Mouse (Mus musculus) heart, embryonic 14.5 days (tissue): ENCODE data around the gene Gm49711. TPM values are rescaled to one million over a fixed set of nuclear protein-coding genes. Genes with fewer than 3 reads are reported as not detected.
"Not testable (repeated sequence)": the region's sequence is repeated elsewhere in the genome, so short reads cannot be mapped to it uniquely, and the experiment has no call there.

Experiments
- ATAC-seq: fragments of 200-750 bp; cut with Nextera tagmentation; 2 replicates; pipeline ENCODE4 v1.8.0; 2017; ENCODE audit warnings: low read depth, moderate TSS enrichment; ENCODE audit not compliant: insufficient number of reproducible peaks, insufficient read depth, low FRiP score
- H3K27ac ChIP-seq, 2 experiments: fragments of 200-500 bp in 1 of 2; fragments of 300-500 bp in 1 of 2; sonication (generic) in 1 of 2; replicated peaks in 1 of 2; 2 replicates each; pipeline ENCODE4 v1.5.1; 2012 to 2014; ENCODE audit warnings: low read depth in 2 of 2, low read length in 2 of 2, control low read depth in 1 of 2, mild to moderate bottlenecking in 1 of 2, mixed read lengths in 1 of 2; ENCODE audit not compliant: control insufficient read depth in 1 of 2, insufficient read depth in 1 of 2
- H3K27me3 ChIP-seq: fragments of 300-500 bp; sonication (generic); 2 replicates; pipeline ENCODE4 v1.6.1; 2014; ENCODE audit warnings: mild to moderate bottlenecking, low read length, control low read depth; ENCODE audit not compliant: control insufficient read depth, insufficient read depth
- H3K36me3 ChIP-seq: fragments of 300-500 bp; sonication (generic); 2 replicates; pipeline ENCODE4 v1.6.1; 2014; ENCODE audit warnings: mild to moderate bottlenecking, control low read depth, low read length, mixed read lengths; ENCODE audit not compliant: control insufficient read depth, insufficient read depth
- H3K4me1 ChIP-seq, 2 experiments: fragments of 200-500 bp in 1 of 2; fragments of 300-500 bp in 1 of 2; sonication (generic) in 1 of 2; 2 replicates each; pipeline ENCODE4 v1.6.1; 2012 to 2014; ENCODE audit warnings: low read length in 2 of 2, control low read depth in 1 of 2, mixed read lengths in 1 of 2; ENCODE audit not compliant: control insufficient read depth in 2 of 2, insufficient read depth in 2 of 2
- H3K4me2 ChIP-seq: fragments of 300-500 bp; sonication (generic); 2 replicates; pipeline ENCODE4 v1.6.1; 2014; ENCODE audit warnings: mild to moderate bottlenecking, low read length
- H3K4me3 ChIP-seq, 2 experiments: fragments of 200-500 bp in 1 of 2; fragments of 300-500 bp in 1 of 2; sonication (generic) in 1 of 2; 2 replicates each; pipeline ENCODE4 v1.5.1; 2012 to 2014; ENCODE audit warnings: low read length in 2 of 2, mild to moderate bottlenecking in 2 of 2, control low read depth in 1 of 2, low read depth in 1 of 2, moderate library complexity in 1 of 2; ENCODE audit not compliant: control insufficient read depth in 1 of 2, insufficient read depth in 1 of 2
- H3K9ac ChIP-seq: fragments of 300-500 bp; sonication (generic); 2 replicates; pipeline ENCODE4 v1.6.1; 2014; ENCODE audit warnings: mild to moderate bottlenecking, low read length
- H3K9me3 ChIP-seq: fragments of 300-500 bp; sonication (generic); 2 replicates; pipeline ENCODE4 v1.6.1; 2016; ENCODE audit warnings: low read length, control low read depth; ENCODE audit not compliant: control insufficient read depth
- WGBS: fragments of 180-500 bp; shearing (Covaris S2); extraction: QIAGEN DNeasy Blood & Tissue Kit; methylation state at CpG from one replicate; pipeline ENCODE4 v1.1.7; 2014; 5-methylcytosine and 5-hydroxymethylcytosine counted together
- polyA plus RNA-seq: library from polyadenylated mRNA; unstranded; fragments of >200 nt; fragmentation: Nextera tagmentation; extraction: Ambion mirVana; gene quantifications from 2 replicates; pipeline ENCODE4 v1.2.1, GENCODE M21; 2014

Gene Gm49711
- polyA plus RNA-seq, 1 experiment from 2014 or later = not detected

DNA sequence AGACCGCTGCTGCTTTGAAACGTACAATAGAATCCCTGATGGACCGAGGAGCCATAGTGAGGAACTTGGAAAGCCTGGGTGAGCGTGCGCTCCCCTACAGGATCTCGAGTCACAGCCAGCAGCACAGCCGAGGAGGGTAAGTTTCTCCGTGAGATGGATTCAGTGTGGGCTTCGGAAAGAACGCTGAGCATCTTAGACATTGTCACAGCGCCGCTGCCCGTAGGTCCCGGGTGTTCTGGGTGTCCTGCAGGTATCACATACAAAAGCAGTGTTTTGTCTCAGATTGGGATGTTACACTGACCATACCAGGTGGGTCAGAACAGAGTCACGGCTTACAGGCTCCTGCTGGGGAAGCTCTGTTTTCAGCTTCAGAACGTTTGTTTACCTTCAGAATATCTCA, 41.5 kb downstream of the Gm49711 start:
- Histone ChIP-seq H3K4me3 (no peak overlapping the region), H3K36me3 (peaks cover 28% of the 10 kb centered on the region), H3K27ac (no peak overlapping the region), H3K9ac (no peak overlapping the region), H3K27me3 (no peaks in the 10 kb centered on the region), H3K4me2 (no peak overlapping the region), H3K4me1 (peaks cover 9 to 12% of the 10 kb centered on the region in 2 experiments; a peak in 3 of 4 replicates), H3K9me3 (no peaks in the 10 kb centered on the region)
- ATAC-seq = no peak
- WGBS = 90% methylated on average over 16 of the region's 16 CpGs

DNA sequence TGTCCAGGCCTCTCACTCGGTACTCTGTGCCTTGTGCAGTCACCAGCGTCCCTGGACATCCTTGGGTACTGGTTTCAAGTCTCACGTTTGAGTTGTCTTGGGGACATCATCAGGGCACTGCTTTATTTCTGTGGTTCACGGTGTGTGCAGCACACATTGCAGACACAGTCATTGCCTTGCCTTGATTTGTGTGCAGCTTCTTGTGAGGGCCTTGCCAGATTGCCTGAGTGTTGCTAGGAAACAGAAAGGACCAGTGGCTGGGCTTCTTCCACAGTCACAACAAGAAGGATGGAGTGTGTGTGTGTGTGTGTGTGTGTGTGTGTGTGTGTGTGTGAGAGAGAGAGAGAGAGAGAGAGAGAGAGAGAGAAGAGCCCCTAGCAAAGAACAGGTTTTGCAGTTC, 42.0 kb downstream of the Gm49711 start:
- Histone ChIP-seq H3K4me3 (no peak overlapping the region), H3K4me2 (no peak overlapping the region), H3K36me3 (peaks cover 28% of the 10 kb centered on the region), H3K27me3 (no peaks in the 10 kb centered on the region), H3K27ac (no peak overlapping the region), H3K4me1 (peaks cover 13 to 14% of the 10 kb centered on the region in 2 experiments; a peak in 3 of 4 replicates), H3K9ac (no peak overlapping the region), H3K9me3 (no peaks in the 10 kb centered on the region)
- ATAC-seq = no peak
- WGBS = 85% methylated on average over 4 of the region's 4 CpGs

DNA sequence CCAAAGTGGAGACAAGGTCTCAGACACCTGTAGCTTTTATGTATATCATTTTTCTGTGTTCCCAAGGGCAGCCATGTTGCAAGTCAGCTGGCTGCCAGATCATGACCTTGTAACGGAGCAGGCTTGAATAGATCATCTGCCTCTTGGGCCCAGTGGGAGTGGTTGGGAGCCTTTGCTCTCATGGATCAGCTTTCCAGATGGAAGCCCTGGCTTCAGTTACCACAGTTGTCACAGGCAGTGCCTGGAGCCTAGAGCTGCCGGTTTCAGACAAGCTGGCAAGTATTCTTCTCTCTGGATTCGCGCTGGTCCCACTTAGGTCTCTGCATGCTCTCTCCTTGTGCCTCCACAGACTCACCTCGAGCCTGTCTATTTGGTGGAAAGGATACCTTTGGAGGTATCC, 44.0 kb downstream of the Gm49711 start:
- Histone ChIP-seq H3K36me3 (peaks cover 29% of the 10 kb centered on the region), H3K9me3 (no peaks in the 10 kb centered on the region)
- 83% methylated on average over 5 of the region's 5 CpGs for WGBS

DNA sequence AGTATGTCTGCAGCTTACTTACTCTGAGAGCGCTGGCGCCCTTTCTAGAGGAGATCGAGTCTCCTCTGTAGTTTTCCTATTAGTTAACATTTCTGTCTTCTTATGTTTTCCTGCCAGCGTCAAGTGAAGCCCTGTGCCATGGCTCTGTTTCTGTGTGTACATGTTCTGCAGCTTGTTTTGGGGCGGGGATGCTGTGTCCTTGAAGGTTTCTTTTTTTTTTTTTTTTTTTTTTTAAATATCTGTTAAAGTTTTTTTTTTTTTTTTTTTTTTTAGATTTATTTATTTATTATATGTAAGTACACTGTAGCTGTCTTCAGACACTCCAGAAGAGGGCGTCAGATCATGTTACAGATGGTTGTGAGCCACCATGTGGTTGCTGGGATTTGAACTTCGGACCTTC, 44.8 kb downstream of the Gm49711 start:
- H3K27ac ChIP-seq, H3K4me2 ChIP-seq, H3K4me3 ChIP-seq, H3K27me3 ChIP-seq, H3K9me3 ChIP-seq, H3K9ac ChIP-seq, ATAC-seq: not testable (repeated sequence)
- Histone ChIP-seq H3K36me3 (peaks cover 29% of the 10 kb centered on the region), H3K4me1 (peaks cover 13 to 14% of the 10 kb centered on the region in 2 experiments; a peak in 3 of 4 replicates)
- WGBS = 94% methylated on average over 6 of the region's 7 CpGs

More for the DNA sequence above, 44.0 kb downstream of the Gm49711 start:
- no peak for ATAC-seq
- H3K27me3 ChIP-seq = no peaks in the 10 kb centered on the region
- no peak overlapping the region for H3K4me3 ChIP-seq
- H3K4me2 ChIP-seq = no peak overlapping the region
- H3K9ac ChIP-seq = no peak overlapping the region
- peaks cover 13 to 14% of the 10 kb centered on the region in 2 experiments; a peak in 3 of 4 replicates for H3K4me1 ChIP-seq
- H3K27ac ChIP-seq = no peak overlapping the region; a peak in 1 of 4 replicates

DNA sequence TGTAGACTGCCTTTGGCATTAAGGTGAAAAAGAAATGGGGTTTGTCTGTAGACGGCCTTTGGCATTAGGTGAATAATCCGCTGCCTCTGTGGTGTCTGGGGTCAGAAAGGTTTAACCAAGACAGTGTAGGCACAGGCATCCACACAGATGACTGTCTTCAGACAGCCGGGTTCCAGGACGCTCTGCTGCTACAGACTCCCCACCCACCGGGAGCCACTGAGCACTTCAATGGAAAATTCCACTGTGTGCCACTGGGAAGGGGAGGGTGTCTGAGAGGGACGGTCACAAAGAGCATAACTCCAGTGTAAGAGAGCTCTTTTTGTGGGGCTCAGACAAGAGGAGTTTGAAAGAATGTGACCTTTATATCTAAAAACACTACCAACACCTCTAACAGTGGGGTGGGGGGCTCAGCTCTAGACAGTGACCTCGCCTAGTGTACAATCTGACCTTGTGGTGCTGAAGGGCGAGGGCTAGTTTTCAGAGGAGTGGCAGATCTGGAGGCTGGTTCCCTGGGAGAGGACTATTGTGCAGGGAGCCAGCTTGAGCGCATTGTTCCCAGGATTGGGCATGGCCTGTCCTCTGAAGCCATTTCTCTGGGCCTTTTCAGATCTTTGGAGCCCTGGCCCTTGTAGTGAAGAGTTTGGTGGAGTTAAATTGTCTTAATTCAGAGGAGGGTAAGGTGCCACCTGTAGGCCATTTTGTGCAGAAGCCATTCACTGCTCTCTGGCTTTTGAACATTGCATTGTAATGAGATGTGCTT, 45.6 kb downstream of the Gm49711 start:
- Histone ChIP-seq H3K27me3 (no peaks in the 10 kb centered on the region), H3K27ac (peak overlapping the region; percentile 86), H3K4me3 (no peak overlapping the region), H3K4me1 (peaks cover 13 to 14% of the 10 kb centered on the region in 2 experiments; a peak in 3 of 4 replicates), H3K9ac (no peak overlapping the region), H3K4me2 (no peak overlapping the region), H3K36me3 (peaks cover 29% of the 10 kb centered on the region), H3K9me3 (no peaks in the 10 kb centered on the region)
- 34% methylated on average over 9 of the region's 9 CpGs for WGBS
- ATAC-seq = peak; percentile 73

DNA sequence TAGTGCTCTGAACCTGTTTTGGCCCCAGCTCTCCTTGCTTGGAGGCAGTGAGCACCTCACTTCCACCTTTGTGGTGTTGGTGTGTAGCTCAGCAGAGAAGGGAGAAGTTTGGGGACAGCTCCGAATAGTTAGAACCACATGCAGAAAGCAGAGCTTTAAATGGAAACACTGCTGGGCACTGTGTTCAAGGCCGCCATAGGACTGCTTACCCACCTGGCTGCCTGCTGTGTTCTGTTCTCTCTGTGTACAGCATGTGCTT, 46.1 kb downstream of the Gm49711 start:
- 76% methylated on average over 2 of the region's 2 CpGs for WGBS

DNA sequence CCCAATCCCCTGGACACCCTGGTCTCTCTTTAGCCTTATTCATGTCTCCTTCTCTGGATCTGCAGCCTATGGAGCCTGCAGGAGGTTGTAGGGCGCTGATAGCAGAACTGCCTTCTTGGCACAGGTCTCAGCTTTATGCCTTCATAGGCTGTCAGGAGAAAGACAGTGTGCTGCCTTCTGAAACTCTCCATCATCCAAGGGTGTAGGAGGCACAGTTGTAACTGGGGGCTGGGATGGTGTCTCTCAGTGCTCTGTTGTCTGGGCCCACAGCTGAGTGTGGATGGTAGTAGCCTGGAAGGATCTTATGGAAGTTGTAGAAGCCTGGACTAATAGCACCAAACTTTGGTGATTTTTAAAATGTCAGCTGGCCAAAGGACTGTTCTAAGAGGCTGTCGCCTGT, 46.8 kb downstream of the Gm49711 start:
- WGBS = 89% methylated on average over 2 of the region's 2 CpGs
- Histone ChIP-seq H3K36me3 (peaks cover 23% of the 10 kb centered on the region), H3K9ac (no peak overlapping the region), H3K27ac (no peak overlapping the region; a peak in 1 of 4 replicates), H3K4me3 (no peak overlapping the region), H3K4me2 (no peak overlapping the region), H3K27me3 (no peaks in the 10 kb centered on the region), H3K9me3 (no peaks in the 10 kb centered on the region), H3K4me1 (peaks cover 13 to 14% of the 10 kb centered on the region in 2 experiments; a peak in 3 of 4 replicates)
- no peak for ATAC-seq

More for the DNA sequence above, 46.1 kb downstream of the Gm49711 start:
- peaks cover 29% of the 10 kb centered on the region for H3K36me3 ChIP-seq
- no peak overlapping the region for H3K4me2 ChIP-seq
- no peak overlapping the region for H3K4me3 ChIP-seq
- H3K27me3 ChIP-seq = no peaks in the 10 kb centered on the region
- H3K9me3 ChIP-seq = no peaks in the 10 kb centered on the region
- H3K9ac ChIP-seq = no peak overlapping the region
- peak overlapping the region; percentile 86 for H3K27ac ChIP-seq
- no peak for ATAC-seq
- peaks cover 13 to 14% of the 10 kb centered on the region in 2 experiments; a peak in 3 of 4 replicates for H3K4me1 ChIP-seq

DNA sequence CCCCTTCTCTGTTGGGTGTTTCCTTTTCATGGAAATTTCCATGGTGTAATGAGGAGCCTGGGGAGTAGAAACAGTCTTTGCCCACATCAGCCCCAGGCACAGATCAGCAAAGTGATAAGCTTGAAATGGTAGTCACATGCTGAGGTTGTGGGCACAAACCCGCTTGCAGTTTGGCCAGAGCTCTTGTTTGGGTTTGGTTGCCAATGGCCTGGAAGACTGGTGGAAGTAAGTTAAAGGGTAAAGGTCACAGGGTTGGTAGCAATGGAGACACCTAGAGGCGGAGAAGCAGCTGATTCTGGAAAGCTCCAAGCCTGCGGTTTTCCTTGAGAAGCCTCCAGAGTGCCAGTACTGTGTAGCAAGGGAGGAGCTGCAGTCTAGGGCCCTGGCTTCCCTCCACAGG, 47.5 kb downstream of the Gm49711 start:
- no peaks in the 10 kb centered on the region for H3K27me3 ChIP-seq
- H3K4me3 ChIP-seq = no peak overlapping the region
- no peaks in the 10 kb centered on the region for H3K9me3 ChIP-seq
- WGBS = 77% methylated on average over 3 of the region's 3 CpGs
- peaks cover 13 to 14% of the 10 kb centered on the region in 2 experiments; a peak in 3 of 4 replicates for H3K4me1 ChIP-seq
- no peak overlapping the region for H3K27ac ChIP-seq
- no peak overlapping the region for H3K4me2 ChIP-seq
- no peak for ATAC-seq
- no peak overlapping the region for H3K9ac ChIP-seq
- peaks cover 16% of the 10 kb centered on the region; the same call in 1 of the 2 replicates for H3K36me3 ChIP-seq
